Mouse (Mus musculus) spleen, postnatal 0 days (tissue): Measurements from ENCODE around the gene Pomt1. TPM values are rescaled to one million over a fixed set of nuclear protein-coding genes. Genes with fewer than 3 reads are reported as not detected.

Source experiments
- polyA plus RNA-seq: library from polyadenylated mRNA; unstranded; fragments of >200 nt; fragmentation: Nextera tagmentation; extraction: Ambion mirVana; gene quantifications from 2 replicates; pipeline ENCODE4 v1.2.1, GENCODE M21; 2015

Pomt1 gene
- 11.6 and 13.3 TPM in 2 replicates for polyA plus RNA-seq

GRCm38 (mm10) chr2:32235886-32236759 lies at the start of gene Pomt1:
Gene Pomt1, plus strand, starts transcription at chr2:32236590.

GRCm38 (mm10) chr2:32259657-32260417 lies 23.4 kb downstream of the Pomt1 start, which contains the start of gene Uck1:
Gene Uck1, minus strand, starts transcription at chr2:32260159.

GRCm38 (mm10) chr2:32287334-32287840 lies 51.0 kb downstream of the Pomt1 start, which contains the start of gene Golga2:
Gene Golga2, plus strand, starts transcription at chr2:32287384.

GRCm38 (mm10) chr2:32287923-32288367 lies 51.6 kb downstream of the Pomt1 start, which contains the start of gene Swi5:
Gene Swi5, minus strand, starts transcription at chr2:32288075.

Other genes starting within 250 kb of the Pomt1 start
- 9.4 and 9.9 TPM in 2 replicates for gene Fam78a, start 151.7 kb upstream of the Pomt1 start, polyA plus RNA-seq
- 1.0 and 1.6 TPM in 2 replicates for gene Plpp7, start 141.1 kb upstream of the Pomt1 start, polyA plus RNA-seq
- gene Prrc2b, start 85.5 kb upstream of the Pomt1 start, polyA plus RNA-seq: 16.3 and 19.1 TPM in 2 replicates
- gene Uck1, start 23.6 kb downstream of the Pomt1 start, polyA plus RNA-seq: 31.9 and 32.8 TPM in 2 replicates
- 9.8 and 13.2 TPM in 2 replicates for gene Golga2, start 50.8 kb downstream of the Pomt1 start, polyA plus RNA-seq
- 268 and 276 TPM in 2 replicates for gene Swi5, start 51.5 kb downstream of the Pomt1 start, polyA plus RNA-seq
- 20.5 and 25.2 TPM in 2 replicates for gene Ciz1, start 115.7 kb downstream of the Pomt1 start, polyA plus RNA-seq
- 2.0 and 3.8 TPM in 2 replicates for gene Dnm1, start 116.7 kb downstream of the Pomt1 start, polyA plus RNA-seq
- gene 1110008P14Rik, start 145.3 kb downstream of the Pomt1 start, polyA plus RNA-seq: 45.8 and 48.6 TPM in 2 replicates
- gene Lcn2, start 151.7 kb downstream of the Pomt1 start, polyA plus RNA-seq: 401 and 613 TPM in 2 replicates
- 13.7 and 14.0 TPM in 2 replicates for gene Ptges2, start 159.3 kb downstream of the Pomt1 start, polyA plus RNA-seq
- gene Naif1, start 213.9 kb downstream of the Pomt1 start, polyA plus RNA-seq: 2.5 and 2.9 TPM in 2 replicates
- gene Slc25a25, start 214.9 kb downstream of the Pomt1 start, polyA plus RNA-seq: 7.0 and 7.8 TPM in 2 replicates